Mouse (Mus musculus) c-Kit-negative CD71-positive TER-119-positive erythroid progenitor cells, embryonic 14.5 days (primary cell): Measurements from ENCODE around the gene Nsmce4a.
"Not testable (repeated sequence)": the region's sequence is repeated elsewhere in the genome, so short reads cannot be mapped to it uniquely, and the experiment has no call there.

Source experiments
- DNase-seq: peaks from one replicate; pipeline ENCODE4 v3.0.0-alpha.2; 2013; ENCODE audit warnings: low read depth, low spot score

Gene Nsmce4a

DNA sequence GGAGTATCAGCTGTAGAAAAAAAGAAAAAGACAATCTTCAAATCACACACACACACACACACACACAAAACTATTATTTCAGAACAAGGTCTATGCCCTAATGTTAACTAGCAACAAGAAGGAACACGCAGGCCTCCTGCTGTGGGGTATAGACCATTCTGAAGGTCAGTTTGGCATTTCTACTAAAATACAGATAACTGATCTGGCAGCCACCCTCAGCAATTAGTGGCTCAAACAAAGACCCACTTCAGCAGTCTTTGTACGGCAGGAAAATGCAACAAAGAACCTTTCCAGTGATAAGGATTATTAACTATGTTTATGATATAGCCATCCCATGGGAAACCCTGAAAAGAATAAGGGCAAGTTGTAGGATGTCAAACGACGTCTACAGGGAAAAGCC lies 35.9 kb downstream of the Nsmce4a start:
- DNase-seq = no peak

DNA sequence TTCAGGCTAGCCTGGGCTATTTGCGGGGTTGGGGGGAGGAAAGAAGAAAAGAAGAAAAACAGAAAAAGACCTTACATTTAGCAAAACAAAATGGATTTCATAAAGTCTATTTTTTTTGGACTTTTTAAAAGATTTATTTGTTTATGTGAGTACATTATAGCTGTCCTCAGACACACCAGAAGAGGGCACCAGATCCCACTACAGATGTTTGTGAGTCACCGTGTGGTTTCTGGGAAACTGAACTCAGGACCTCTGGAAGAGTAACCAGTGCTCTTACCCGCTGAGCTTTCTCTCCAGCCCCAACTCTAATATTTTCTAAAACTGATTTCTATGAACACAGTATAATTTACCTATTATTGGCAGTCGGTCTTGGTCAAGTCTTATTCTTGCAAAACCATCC lies 37.7 kb downstream of the Nsmce4a start:
- DNase-seq = no peak

DNA sequence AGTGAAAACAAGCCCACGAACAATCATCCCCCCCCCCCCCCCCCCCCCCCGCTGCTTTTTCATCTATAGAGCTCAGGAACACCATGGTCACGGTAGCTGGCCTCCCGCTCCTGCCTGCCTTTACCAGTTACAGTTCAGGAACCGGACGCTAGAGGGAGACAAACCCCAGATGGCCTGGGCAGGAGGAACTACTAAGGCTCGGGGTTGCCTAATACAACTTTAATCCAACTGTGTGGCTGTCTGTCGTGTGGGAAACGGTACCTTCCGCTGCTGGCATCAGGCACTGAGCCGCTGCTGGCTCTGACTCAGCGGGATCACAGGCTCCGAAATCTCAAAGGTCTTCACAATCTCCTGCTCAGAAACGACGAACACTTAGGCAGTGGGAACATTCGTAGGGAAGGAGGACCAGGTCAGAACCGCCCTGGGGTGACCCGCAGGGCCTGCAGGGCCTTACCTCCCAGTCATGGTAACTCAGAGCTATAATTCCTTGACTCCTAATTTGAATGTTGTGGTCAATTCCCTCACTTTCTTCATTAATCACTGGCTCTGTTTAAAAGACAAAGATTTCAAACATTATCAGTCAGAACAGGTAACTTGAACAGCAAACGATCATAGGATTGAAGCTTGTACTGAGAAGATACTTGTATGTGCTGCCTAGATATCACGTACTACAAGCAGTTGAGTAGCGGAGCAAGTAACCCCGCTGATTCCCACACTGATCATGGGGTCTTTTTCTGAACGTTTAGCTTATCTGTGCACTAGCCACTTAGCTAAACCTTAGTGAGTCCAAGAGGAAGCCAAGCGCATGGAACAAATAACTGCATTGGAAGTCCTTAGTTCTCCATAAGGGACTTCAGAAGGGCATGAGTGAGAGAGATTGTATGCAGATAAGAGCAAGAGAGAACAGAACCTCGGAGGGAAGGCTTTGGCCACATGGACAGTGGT lies 39.3 kb downstream of the Nsmce4a start:
- peak; percentile 62 for DNase-seq

DNA sequence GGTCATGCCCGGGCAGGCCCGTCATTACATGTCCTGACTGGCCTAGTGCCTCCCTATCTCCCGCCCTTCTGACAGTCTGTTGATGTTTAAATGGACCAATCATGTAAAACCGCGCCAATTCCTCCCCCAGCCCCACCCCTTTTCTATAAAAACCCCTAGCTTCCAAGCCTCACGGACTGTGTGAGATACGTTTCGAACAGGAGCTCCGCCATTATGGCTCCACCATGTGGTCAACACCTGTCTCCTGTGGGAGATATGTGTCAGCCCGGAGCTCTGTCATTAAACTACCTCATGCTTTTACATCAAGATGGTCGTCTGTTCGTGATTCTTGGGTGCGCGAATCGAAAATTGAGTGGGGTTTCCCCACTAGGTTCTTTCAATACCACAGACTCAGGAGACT lies 41.8 kb downstream of the Nsmce4a start:
- not testable (repeated sequence) for DNase-seq

DNA sequence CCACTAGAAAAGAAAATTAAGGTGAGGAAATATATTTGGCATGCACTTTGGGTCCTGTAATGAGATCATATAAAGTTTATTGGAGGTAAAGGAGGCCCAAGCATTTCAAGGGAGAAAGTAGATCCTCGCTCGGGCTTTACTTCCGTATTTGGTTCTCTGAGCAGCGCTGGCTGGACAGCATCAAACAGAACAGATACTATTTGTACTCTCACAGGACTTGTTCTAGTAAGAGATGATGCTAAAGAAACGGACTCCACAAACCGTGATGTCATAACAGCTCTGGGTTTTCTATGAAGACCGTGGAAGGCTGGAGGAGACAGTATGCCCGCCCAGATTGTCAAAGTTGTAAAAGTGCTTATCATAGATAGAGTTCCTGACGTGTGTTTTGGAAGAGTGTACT lies 45.6 kb downstream of the Nsmce4a start:
- no peak for DNase-seq

DNA sequence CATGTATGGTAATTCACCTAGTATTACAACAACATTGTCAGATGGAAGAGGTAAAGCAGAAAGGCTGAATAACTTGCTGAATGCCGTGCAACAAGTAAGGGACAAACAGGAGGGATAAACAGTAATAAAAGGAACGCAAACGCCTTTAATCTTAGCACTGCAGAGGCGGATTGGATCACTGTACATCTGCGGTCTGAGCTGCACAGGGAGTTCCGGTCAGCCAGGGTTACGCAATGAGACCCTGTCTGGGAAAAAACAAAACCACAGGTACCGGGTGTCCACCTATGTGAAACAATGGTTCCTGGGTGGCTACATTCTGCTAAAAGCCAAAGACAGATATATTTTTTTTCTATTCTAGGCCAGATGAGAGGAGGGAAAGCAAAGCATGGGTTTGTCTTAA lies 49.5 kb downstream of the Nsmce4a start:
- DNase-seq = no peak

DNA sequence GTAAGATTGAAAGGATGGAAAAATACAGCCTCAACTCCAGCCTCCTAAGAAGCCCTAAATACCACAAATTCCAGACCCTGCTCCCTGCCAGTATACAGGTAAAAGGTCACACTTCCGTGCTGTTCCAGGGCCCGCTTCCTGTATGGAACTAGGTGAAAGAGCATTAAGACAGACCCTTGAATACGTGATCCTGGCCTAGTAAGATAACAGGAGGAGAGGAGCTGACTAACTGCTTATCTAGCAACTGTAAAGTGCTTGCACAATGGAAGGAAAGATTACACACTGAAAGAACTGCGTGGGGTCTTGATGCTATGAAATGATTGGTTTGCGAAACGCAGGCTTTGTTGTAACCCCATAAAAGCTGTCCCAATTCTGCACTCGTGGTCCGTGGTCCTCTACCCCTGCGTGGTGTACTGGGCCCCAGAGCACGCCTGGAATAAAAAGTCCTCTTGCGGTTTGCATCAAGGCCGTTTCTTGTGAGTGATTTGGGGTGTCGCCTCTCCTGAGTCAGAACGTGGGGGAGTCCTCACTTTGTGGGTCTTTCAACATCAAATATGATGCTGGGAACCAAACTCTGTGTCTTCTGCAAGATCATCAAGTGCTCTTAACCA lies 52.0 kb downstream of the Nsmce4a start:
- DNase-seq = no peak

DNA sequence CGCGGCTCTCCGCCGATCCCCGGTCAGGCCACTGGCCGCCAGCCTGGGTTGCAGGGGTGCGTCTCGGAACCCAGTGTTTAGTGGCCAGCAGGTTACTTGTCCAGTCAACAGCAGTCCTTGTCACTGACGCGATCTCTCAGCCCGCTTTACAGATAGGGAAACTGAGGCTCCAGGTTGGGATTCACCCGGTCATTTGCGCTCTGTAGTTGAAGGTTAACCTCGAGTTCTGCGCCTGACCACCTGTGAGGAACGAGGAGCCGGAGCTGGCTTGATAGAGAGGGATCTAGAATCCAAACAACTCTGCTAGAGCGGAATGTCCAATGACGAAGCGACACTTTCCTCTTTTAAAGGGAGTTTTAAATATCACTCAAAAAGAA lies 52.9 kb downstream of the Nsmce4a start, which contains the start of gene Ate1:
Gene Ate1, minus strand, starts transcription at position 321 of the 377 bp plus-strand sequence.
- DNase-seq = no peak

DNA sequence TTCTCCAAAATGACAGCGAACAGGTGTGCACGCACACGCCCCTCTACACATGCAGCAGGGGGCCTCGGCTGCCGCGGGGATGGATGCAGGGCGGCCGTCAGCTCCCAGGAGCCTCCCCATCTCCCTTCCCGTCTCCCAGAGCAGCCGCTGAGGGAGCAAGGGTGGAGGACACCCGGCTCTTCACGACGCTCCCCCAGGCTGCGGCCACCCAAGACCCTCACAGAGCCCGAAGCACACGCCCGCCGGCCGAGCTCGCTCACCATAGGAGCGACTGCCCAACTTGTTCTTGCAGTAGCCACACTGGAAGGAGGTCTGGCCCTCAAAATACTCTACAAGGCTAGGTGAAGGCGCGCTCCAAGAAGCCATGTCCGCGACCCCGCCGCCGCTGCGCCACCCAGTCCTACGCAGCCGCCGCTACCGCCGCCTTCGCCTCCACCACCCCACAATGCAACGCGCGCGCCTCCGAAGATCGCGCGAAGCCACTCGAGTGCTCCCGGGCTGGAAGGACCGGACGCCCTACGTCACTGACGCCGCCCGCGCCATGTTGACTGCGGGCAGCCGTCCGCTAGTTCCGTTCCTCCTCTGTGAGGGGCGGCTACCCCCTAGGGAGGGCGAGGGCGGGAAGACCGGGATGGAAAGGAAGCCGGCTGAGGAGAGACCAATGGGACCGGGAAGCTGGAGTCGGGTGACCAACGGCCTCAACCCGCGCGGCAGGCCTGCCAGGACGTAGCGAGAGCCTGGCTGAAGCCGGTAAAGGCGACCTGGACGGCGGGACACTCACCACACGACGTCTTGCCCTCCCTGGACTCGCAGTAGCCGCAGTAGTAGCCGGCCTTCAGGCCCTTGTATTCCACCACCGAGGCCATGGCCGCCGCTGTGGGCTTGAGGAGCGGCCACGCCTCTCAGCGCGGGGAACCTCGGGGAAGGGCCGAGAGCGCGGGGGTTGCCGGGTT lies 53.5 kb downstream of the Nsmce4a start:
- DNase-seq = peak; percentile 86

DNA sequence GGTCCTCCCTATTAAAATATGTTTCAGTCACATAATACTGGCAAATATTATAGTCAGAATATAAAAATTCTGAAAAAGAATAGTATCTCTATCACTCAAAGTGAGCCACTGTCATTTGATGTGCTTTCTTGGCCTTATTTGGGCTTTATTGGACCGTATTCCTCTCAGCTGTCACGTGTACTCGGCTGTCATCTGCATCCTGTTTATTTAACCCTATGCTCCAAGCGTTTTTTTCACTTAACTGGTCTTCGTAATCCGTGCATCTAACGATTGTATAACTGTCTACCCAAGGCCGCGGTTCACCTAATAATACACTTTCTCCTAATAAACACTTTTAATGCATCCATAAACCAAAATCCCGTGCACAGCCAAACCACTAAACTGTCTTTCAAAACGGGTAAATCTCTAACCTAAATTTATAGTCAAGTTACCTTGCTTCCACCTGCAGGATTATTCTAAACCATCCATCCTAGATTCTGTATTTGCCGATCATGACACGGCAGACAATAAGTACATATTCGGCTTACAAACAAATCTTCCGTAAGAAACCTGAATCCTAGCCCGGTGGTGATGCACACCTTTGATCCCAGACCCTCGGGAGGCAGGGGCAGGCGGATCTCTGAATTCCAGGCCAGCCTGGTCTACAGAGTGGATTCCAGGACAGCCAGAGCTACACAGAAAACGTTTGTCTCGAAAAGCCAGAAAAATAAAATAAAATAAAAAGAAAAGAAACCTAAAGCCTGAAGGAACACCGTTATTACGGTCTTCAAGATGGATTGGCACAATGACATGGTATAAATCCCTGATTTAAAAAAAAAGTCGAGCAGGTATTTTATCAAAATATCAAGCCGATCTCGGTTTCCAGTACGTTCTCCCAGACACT lies 54.5 kb downstream of the Nsmce4a start:
- no peak for DNase-seq

DNA sequence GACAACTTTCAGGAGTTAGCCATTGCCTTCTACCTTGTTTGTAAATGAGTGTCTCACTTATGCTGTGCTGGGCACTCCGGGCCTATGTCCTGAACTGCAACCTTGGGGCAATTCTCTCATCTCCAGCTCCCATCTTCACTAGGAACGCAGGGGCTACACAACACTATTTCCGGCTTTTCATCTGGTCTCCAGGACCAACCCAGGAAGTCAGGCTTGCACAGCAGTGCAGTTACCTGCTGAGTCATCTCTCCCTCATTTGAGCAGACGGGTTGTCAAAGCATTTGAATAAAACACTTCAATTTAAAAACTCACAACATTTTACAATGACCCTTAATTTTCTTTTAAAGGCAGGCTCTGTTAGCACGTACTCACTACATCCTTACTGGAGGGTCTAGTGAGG lies 62.7 kb downstream of the Nsmce4a start:
- no peak for DNase-seq

DNA sequence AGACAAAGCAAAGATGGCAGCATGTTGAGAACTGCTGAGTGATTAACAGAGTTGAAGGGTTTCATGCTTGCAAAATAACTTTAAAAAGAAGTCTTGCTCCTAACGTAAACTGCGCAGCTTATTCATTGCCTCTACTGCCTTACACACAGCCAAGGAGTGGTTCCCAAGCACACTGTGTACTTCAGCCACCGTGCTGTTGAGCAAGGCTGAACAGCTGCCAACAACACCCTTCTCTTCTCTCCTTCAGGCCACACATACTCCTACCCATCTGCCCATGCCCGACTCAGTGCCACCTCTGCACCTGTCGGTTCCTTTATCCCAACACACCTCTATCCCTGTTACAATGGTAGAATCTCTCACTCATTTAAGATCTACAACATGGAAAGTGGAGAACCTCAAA lies 69.9 kb downstream of the Nsmce4a start:
- DNase-seq = no peak

DNA sequence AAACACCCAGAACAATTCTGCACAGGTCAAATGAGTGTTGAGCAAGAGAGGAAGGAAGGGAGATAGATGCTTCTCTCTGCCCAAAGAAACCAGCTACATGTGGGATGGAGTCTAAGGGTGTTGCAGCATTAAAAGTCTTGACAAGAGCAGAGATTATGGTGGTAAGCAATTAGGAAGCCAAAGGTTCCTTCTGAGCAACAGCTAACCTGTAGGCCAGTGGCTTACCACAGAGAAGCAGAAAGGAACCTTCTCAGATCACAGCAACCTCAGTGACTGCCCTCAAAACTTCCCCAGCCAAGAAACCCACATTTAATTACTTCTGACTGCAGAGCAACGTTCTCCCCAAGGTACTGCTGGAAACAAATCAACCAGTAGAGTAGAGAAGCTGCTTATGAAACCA lies 71.4 kb downstream of the Nsmce4a start:
- DNase-seq = no peak

DNA sequence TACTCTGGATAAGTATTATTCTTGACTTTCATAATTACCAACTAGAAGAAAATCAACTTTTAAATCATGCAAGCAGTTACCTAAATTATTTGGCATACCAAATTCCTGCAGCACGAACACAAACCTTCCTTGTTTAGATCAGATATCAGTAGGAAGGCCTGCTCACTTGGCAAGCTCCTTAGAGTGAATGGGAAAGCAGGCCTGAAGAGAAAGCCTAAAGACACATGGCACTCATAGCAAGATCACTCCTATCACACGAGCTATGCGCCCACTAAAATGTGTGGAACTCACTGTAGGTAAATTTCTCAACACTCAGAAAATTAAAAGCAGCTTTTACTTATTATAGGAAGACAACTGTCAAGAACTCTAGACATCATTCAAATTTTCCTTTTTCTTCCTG lies 79.6 kb downstream of the Nsmce4a start:
- DNase-seq = no peak

DNA sequence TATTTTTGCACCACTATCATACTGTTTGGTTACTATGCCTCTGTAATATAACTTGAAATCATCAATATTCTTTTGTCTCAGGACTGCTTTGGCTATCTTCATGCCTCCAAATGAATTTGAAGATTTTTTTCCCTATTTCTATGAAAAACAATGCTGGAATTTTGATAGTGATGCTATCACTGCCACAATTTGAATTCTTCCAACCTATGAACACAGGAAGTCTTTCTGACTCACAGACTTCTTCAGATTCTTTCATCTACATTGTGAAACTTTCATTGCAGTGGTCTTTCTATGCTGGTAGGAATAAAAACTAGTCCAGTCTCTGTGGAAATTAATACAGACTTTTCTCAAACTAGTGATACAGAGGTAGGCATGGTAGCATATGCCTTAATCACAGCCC lies 80.9 kb downstream of the Nsmce4a start:
- DNase-seq = no peak
